Mouse (Mus musculus) forebrain, embryonic 11.5 days (tissue): ENCODE data around the gene Ccdc58. TPM values are rescaled to one million over a fixed set of nuclear protein-coding genes. Genes with fewer than 3 reads are reported as not detected.

Source experiments
- ATAC-seq: fragments of 200-750 bp; cut with Nextera tagmentation; replicated peaks from 2 replicates; pipeline ENCODE4 v1.8.0; 2017; ENCODE audit warnings: moderate TSS enrichment; ENCODE audit not compliant: low FRiP score
- DNase-seq: peaks from one replicate; pipeline ENCODE4 v3.0.0-alpha.2; 2017; ENCODE audit warnings: low spot score
- H3K27ac ChIP-seq: fragments of 300-500 bp; sonication (generic); 2 replicates; pipeline ENCODE4 v1.5.1; 2014; ENCODE audit warnings: low read depth, low read length
- H3K27me3 ChIP-seq: fragments of 300-500 bp; sonication (generic); 2 replicates; pipeline ENCODE4 v1.6.1; 2014; ENCODE audit warnings: mild to moderate bottlenecking, low read length, mixed read lengths; ENCODE audit not compliant: control insufficient read depth, insufficient read depth
- H3K36me3 ChIP-seq: fragments of 300-500 bp; sonication (generic); 2 replicates; pipeline ENCODE4 v1.6.1; 2014; ENCODE audit warnings: mild to moderate bottlenecking, low read length, moderate library complexity, mixed read lengths; ENCODE audit not compliant: control insufficient read depth, insufficient read depth
- H3K4me1 ChIP-seq: fragments of 300-500 bp; sonication (generic); replicated peaks from 2 replicates; pipeline ENCODE4 v1.6.1; 2014; ENCODE audit warnings: low read length, mixed read lengths; ENCODE audit not compliant: control insufficient read depth, insufficient read depth
- H3K4me2 ChIP-seq: fragments of 300-500 bp; sonication (generic); 2 replicates; pipeline ENCODE4 v1.6.1; 2014; ENCODE audit warnings: low read depth, mild to moderate bottlenecking, low read length, moderate library complexity, mixed read lengths; ENCODE audit not compliant: severe bottlenecking
- H3K4me3 ChIP-seq: fragments of 300-500 bp; sonication (generic); 2 replicates; pipeline ENCODE4 v1.5.1; 2014; ENCODE audit warnings: low read depth, low read length
- H3K9ac ChIP-seq: fragments of 300-500 bp; sonication (generic); 2 replicates; pipeline ENCODE4 v1.6.1; 2014; ENCODE audit warnings: low read length
- H3K9me3 ChIP-seq: fragments of 300-500 bp; sonication (generic); 2 replicates; pipeline ENCODE4 v1.6.1; 2016; ENCODE audit warnings: low read length, mixed read lengths; ENCODE audit not compliant: control insufficient read depth
- WGBS: fragments of 180-500 bp; shearing (Covaris S2); extraction: QIAGEN DNeasy Blood & Tissue Kit; methylation state at CpG from one replicate; pipeline ENCODE4 v1.1.7; 2014; 5-methylcytosine and 5-hydroxymethylcytosine counted together
- polyA plus RNA-seq: library from polyadenylated mRNA; unstranded; fragments of >200 nt; fragmentation: Nextera tagmentation; extraction: Ambion mirVana; gene quantifications from 2 replicates; pipeline ENCODE4 v1.2.1, GENCODE M21; 2014

The Ccdc58 gene
- polyA plus RNA-seq, 1 experiment from 2014 or later, result 93.6 TPM

DNA sequence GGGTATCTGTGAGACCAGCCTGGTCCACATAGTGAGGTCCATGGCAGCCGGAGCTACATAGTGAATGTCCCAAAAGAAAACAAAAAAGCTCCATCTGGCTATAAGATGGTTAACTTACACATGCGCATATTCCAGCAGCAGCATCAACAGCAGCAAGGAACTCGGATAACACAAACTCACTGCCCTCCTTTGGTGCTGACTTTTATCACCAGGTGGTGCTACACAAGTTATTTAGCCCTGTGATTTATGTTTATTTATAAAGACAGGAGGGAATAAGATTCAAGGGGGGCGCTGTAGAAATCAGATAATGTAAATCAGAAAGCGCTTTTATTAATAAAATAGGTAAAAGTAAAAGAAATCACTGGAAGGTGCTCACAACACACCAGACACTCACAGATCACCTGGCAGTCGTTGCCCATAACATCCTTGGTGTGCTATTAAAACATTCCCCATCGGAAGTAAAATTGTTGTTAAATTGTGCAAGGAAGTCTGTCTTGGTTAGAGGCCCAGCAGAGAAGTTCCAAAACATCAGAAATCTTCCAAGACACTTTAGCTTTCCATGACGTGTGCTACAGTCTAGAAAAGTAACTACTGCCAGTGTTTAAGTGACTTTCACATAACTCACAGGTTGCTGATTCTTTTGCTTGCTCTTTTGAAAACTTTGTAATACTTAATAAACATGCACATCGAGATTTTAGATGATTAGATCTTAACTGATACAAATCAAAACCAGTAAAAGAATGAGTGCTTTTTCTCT lies 1.5 kb upstream of the Ccdc58 start:
- ATAC-seq (no peak), DNase-seq (no peak)
- peak overlapping the region; percentile 74 for H3K4me3 ChIP-seq
- no peaks in the 10 kb centered on the region for H3K27me3 ChIP-seq
- no peak overlapping the region for H3K27ac ChIP-seq
- H3K4me2 ChIP-seq, result peak overlapping the region; percentile 48
- 49% methylated on average over 9 of the region's 9 CpGs for WGBS
- H3K36me3 ChIP-seq, result no peaks in the 10 kb centered on the region
- no peaks in the 10 kb centered on the region for H3K9me3 ChIP-seq
- H3K9ac ChIP-seq, result peak overlapping the region; percentile 27; the same call in 1 of the 2 replicates
- H3K4me1 ChIP-seq, result peaks cover 14% of the 10 kb centered on the region

- peak overlapping the region; percentile 92 for H3K9ac ChIP-seq
- DNase-seq (no peak), ATAC-seq (no peak)
- H3K36me3 ChIP-seq, result no peaks in the 10 kb centered on the region
- H3K4me3 ChIP-seq, result peak overlapping the region; percentile 74
- H3K27me3 ChIP-seq, result no peaks in the 10 kb centered on the region
- peaks cover 14% of the 10 kb centered on the region for H3K4me1 ChIP-seq
- H3K27ac ChIP-seq, result peak overlapping the region; percentile 99
- no peaks in the 10 kb centered on the region for H3K9me3 ChIP-seq
- under 1% methylated on average over 16 of the region's 16 CpGs for WGBS
- H3K4me2 ChIP-seq, result peak overlapping the region; percentile 48
These were observed 425 bp upstream of the Ccdc58 start for GRCm38 (mm10) chr16:36071071-36071449.

DNA sequence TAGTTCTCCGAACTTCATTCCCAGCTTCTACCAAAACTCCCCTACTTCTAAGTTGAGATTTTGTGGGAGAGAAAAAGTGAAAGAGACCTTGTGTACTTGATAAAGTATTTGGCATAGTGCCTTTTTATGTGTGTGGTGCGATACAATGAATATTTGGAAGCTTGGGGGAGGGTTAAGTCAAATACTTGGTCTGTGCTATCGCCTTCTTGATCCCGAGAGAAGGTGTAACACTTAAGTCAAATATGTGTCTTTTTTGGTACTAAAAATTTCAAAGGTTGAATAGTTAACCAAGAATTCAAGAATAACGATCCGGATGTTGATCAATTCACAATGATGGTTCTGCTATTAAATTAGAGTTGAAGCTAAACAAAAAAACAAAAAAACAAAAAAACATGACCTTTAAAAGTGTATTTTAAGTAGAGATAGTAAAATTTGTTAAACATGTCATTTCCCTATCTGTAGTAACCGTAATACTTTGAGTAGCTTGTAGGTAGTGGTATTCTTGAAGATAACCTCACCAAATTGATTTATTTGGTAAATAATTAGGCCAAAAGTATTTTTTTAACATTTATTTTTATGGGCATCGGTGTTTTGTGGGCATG lies 1.0 kb downstream of the Ccdc58 start:
- H3K4me2 ChIP-seq, result peak overlapping the region; percentile 48
- no peak for DNase-seq
- no peaks in the 10 kb centered on the region for H3K27me3 ChIP-seq
- H3K36me3 ChIP-seq, result no peaks in the 10 kb centered on the region
- peak overlapping the region; percentile 74 for H3K4me3 ChIP-seq
- 30% methylated on average over 8 of the region's 8 CpGs for WGBS
- no peaks in the 10 kb centered on the region for H3K9me3 ChIP-seq
- H3K27ac ChIP-seq, result no peak overlapping the region
- H3K9ac ChIP-seq, result peak overlapping the region; percentile 92
- peaks cover 14% of the 10 kb centered on the region for H3K4me1 ChIP-seq
- ATAC-seq, result no peak

DNA sequence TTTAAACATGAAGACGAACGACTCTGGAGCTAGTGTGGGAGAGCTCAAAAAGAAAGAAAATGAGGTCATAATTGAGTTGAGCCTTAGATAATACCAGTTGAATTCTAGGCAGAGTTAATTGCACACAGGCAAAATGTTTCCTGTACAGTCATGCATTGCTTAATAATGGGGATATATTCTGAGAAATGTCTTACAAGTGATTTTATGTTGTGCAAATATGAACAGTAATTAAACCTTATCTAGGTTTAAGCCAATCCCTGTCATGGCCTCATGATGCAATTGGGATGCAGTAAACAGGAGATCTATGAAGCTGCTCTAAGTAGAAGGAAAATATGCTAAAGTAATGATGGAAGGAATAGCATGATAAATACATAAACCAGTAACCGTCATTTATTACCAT lies 3.3 kb downstream of the Ccdc58 start:
- no peaks in the 10 kb centered on the region for H3K9me3 ChIP-seq
- ATAC-seq (no peak), DNase-seq (no peak)
- peaks cover 4% of the 10 kb centered on the region for H3K4me1 ChIP-seq
- no peak overlapping the region for H3K9ac ChIP-seq
- no peak overlapping the region for H3K27ac ChIP-seq
- no peak overlapping the region for H3K4me3 ChIP-seq
- no peaks in the 10 kb centered on the region for H3K36me3 ChIP-seq
- WGBS, result 89% methylated on average over 3 of the region's 3 CpGs
- no peaks in the 10 kb centered on the region for H3K27me3 ChIP-seq
- H3K4me2 ChIP-seq, result no peak overlapping the region

DNA sequence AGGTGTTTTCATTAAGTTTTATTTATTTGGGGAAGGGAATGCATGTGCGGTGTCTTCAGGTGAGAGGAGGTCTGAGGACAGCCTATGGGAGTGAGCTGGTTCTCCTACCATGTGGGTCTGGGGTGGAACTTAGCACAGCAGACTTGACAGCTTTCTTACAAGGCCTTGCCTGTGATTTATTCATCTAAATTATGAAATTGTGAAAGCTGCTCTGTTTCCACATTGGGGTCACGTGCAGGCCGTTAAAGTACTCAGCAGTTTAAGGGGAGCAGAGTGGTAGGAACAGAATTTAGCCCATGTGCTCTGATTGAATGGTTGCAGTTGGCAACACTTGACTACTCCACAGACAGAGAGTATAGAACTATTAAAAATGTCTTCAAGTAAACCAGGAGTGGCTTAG lies 8.4 kb downstream of the Ccdc58 start:
- Histone ChIP-seq H3K4me2 (no peak overlapping the region), H3K27ac (no peak overlapping the region), H3K4me1 (no peaks in the 10 kb centered on the region), H3K36me3 (no peaks in the 10 kb centered on the region; the same call in 1 of the 2 replicates), H3K9me3 (no peaks in the 10 kb centered on the region), H3K4me3 (no peak overlapping the region), H3K27me3 (no peaks in the 10 kb centered on the region), H3K9ac (no peak overlapping the region)
- no peak for ATAC-seq
- DNase-seq, result no peak
- WGBS, result 95% methylated on average over 3 of the region's 3 CpGs

DNA sequence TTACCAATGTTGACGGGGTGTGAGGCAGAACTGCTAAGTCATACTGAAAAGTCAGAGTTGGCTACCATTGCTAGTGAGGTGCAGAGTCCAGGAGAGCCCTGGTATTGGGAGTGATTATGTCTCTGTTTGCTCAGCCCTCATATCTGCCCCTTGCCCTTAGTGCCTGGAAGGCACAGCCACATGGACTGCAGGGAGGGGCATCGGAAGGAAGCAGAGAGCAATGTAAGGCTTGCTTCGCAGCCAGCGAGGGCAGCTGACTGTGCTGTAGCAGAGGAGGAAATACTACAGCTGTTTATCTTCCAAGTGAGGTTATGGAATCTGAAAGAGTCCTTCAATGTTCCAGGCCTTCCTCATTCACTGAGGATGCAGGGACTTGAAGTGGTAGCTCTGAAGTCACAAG lies 16.4 kb downstream of the Ccdc58 start:
- no peak for ATAC-seq
- no peak for DNase-seq
- 92% methylated on average over 4 of the region's 4 CpGs for WGBS
- H3K9ac ChIP-seq, result no peak overlapping the region
- no peaks in the 10 kb centered on the region for H3K27me3 ChIP-seq
- no peak overlapping the region for H3K27ac ChIP-seq
- H3K4me1 ChIP-seq, result no peaks in the 10 kb centered on the region
- H3K4me3 ChIP-seq, result no peak overlapping the region
- H3K9me3 ChIP-seq, result no peaks in the 10 kb centered on the region
- no peaks in the 10 kb centered on the region; the same call in 1 of the 2 replicates for H3K36me3 ChIP-seq
- H3K4me2 ChIP-seq, result no peak overlapping the region

DNA sequence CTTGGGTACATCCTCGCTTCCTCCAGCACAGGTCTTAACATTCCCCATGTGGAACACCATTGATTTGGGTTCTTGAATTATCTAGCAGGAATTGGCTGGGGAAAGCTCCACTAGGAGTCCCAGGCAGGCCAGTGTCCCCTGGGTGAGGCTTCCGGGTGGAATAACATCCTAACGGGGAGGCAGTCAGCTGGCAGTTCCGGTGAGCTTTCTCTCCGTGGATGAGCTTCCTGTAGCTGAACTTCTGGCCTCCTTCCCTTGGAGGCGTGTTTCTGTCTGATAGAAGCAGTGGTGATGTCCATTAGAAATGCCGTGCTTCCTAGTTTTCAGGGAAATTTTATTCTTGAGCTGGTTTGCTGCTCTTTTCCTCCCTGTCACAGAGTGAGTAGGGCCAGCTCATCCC lies 17.6 kb downstream of the Ccdc58 start:
- no peaks in the 10 kb centered on the region for H3K4me1 ChIP-seq
- no peaks in the 10 kb centered on the region for H3K27me3 ChIP-seq
- H3K9me3 ChIP-seq, result no peaks in the 10 kb centered on the region
- H3K36me3 ChIP-seq, result no peaks in the 10 kb centered on the region; the same call in 1 of the 2 replicates
- ATAC-seq (no peak), DNase-seq (no peak)
- no peak overlapping the region for H3K27ac ChIP-seq
- H3K4me3 ChIP-seq, result no peak overlapping the region
- no peak overlapping the region for H3K4me2 ChIP-seq
- WGBS, result 90% methylated on average over 7 of the region's 7 CpGs
- no peak overlapping the region for H3K9ac ChIP-seq

DNA sequence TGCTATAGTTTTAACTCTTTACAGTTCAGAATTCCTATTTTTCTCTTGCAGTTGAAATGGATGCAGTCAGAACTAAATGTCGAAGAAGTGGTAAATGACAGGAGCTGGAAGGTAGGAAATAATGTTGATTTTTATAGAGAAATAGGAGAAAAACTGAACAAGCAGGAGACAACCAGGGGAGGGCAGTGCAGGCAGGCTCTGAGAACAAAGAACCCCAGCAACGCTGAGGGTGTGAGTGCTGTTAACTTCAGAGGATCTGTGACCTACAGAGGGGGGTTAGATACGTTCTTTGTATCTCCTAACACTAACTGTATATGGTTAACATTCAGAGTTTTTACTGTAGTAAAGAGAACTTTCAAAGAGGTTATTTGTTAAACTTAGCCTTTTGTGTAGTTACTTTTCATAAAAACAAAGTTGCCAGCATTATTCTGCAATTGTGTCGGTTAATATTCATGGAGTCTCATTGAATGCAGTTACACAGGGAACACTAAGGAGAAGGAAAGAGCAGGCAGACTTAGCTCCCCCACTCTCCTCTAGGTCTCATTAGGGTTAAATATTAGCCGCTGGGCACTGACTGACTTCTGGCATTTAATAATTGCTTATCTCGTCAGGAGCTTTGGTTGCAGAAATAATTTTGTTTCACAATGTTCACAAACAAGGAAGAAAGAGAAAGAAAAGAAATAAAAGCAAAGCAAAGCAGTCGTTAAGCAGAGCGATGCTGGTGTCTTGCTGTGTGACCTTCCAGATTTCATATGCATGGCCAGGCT lies 18.5 kb downstream of the Ccdc58 start:
- no peak for DNase-seq
- 70% methylated on average over 8 of the region's 8 CpGs for WGBS
- ATAC-seq, result no peak
- H3K27ac ChIP-seq, result no peak overlapping the region
- H3K9me3 ChIP-seq, result no peaks in the 10 kb centered on the region
- no peaks in the 10 kb centered on the region for H3K27me3 ChIP-seq
- H3K9ac ChIP-seq, result no peak overlapping the region
- H3K4me3 ChIP-seq, result no peak overlapping the region
- H3K4me2 ChIP-seq, result no peak overlapping the region
- no peaks in the 10 kb centered on the region; the same call in 1 of the 2 replicates for H3K36me3 ChIP-seq
- no peaks in the 10 kb centered on the region for H3K4me1 ChIP-seq
